Mouse (Mus musculus) liver, adult 2 months (tissue): Measurements from ENCODE around the gene Nup107.

Experiments used
- CTCF ChIP-seq: fragments of 200-500 bp; IDR thresholded peaks from 2 replicates; pipeline ENCODE4 v1.5.1; 2011; ENCODE audit warnings: low read depth, low read length, control low read depth
- POLR2A ChIP-seq: fragments of 200-500 bp; IDR thresholded peaks from 2 replicates; pipeline ENCODE4 v1.6.1; 2011; ENCODE audit warnings: low read length, control low read depth; ENCODE audit not compliant: insufficient read depth; ENCODE audit errors: extremely low read depth

- TF ChIP-seq CTCF (no peak), POLR2A (no peak)
Measured at GRCm38 (mm10) chr10:117835453-117835852, 42.9 kb upstream of the Nup107 start.
